Mouse (Mus musculus) induced T-regulatory cell, adult 2 months (primary cell): ENCODE results near the gene Brca2.
"Not testable (repeated sequence)": the region's sequence is repeated elsewhere in the genome, so short reads cannot be mapped to it uniquely, and the experiment has no call there.

ENCODE experiments used
- DNase-seq: peaks from one replicate; pipeline ENCODE4 v3.0.0-alpha.2; 2012; ENCODE audit warnings: low read depth

The Brca2 gene

DNA sequence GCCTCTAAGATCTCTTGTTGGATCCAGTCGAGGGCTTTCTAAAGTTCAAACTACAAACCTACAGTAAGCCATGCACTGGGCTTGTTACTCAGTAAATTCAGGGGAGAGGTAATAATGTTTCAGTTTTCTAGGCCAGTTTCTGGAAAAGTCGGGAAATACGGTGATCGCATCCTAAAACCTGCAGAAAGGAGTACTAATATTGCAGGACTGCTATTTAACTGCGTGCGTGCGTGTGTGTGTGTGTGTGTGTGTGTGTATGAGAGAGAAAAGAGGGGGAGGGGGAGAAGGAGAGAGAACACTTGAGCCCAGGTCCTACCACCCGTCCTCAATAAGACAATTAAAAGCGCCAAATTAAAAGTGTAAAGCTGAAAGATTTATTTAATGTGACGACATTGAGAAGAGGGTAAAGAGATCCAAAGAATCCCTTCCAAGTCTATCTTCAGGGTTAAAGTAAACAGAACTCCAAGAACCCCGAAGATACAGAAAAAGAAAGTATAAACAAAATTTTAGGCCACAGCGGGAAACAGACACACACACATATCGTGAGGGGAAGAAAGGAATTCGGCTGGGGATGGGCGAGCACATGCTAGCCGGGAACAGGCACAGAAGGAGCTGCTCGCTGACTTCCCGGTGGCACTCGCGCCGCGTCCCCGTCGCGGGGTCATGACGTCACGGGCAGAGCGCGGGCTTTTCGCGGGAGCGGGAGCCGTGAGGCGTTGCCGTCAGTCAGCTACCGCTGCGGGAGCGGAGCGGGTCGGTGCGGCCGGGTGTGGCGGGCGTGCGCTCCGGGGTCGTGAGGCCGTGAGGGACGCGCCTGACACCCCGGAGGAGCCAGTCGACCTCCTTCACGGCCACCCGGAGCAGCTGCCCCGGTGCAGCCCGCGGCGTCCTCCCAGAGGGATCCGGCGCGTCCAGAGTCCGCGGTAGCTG, at the start of gene Brca2:
TSS of gene Brca2 (plus strand) at position 694 of the 930 bp plus-strand sequence.
- peak; percentile 93 for DNase-seq

DNA sequence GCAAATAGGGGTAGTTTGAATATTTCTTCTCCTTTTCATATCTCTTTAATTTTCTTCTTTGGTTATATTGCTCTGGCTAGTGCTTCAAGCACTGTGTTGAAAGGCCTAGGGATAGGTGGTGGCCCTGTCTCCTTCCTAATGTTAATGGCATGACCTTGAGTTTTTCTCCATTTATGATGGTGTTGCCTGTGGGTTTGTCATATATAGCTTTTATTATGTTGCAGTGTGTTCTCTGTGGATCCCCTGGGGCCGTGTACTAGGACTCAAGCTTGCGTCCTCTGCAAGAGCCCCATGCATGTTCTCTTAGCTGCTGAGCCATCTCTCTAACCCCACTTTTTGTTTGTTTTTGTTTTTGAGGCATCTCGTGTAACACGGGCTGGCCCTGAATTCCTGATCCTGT, 45.1 kb upstream of the Brca2 start:
- no peak for DNase-seq

DNA sequence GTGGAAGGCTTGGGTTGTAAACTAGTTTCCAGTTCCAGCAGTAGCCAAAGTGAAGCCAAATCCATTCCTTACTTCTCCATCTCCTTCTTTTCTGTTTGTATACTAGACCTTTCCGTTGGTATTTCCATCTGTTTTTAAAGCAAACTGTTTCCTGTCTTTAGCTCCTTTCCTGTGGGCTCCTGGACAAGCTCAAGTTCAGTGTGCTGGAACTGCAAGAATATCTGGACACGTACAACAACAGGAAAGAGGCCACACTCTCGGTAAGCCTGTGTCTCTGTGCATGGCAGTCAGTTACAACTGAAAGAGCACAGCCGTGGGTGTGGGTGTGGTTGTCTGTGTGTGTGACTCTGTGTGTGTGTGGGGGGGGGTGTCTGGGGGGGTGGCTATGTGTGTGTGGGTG, 43.8 kb upstream of the Brca2 start:
- no peak for DNase-seq

DNA sequence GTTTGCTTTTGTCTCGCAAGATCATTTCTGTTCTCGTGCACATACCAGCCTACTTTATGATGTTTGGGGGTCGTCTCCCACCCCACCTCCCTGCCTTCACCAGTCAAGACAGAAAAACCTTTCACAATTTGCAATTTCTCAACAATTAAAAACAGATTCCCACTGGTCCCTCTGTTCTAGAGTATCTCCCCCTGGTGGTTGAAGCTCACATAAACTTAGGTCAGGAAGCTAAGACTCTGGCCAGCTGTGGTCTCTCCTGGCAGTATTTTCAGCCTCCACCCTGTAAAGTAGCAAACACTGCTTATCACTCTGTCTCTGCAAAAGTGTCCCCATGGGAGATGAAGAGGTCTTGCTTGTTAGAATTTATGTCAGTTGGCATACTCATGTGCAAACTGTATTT, 37.2 kb upstream of the Brca2 start:
- DNase-seq: peak; percentile 65

DNA sequence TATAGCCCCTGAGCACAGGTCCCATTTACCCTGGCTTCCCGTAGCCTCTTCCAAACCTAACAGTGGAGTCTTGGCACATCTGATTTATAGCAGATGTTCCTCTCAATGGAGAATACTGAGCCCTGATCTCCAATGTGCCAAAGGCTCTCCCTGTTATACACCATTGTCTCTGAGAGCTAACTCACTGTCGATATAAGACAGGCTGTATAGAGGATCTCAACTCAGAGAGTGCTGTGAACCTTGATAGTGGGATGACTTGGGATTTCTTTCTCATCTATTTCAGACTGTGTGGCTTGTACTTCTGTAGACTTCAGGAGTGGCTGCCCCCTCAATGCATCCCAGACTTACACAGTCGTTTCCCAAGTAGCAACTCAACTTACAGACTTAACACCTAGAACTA, 32.1 kb upstream of the Brca2 start:
- DNase-seq: no peak

DNA sequence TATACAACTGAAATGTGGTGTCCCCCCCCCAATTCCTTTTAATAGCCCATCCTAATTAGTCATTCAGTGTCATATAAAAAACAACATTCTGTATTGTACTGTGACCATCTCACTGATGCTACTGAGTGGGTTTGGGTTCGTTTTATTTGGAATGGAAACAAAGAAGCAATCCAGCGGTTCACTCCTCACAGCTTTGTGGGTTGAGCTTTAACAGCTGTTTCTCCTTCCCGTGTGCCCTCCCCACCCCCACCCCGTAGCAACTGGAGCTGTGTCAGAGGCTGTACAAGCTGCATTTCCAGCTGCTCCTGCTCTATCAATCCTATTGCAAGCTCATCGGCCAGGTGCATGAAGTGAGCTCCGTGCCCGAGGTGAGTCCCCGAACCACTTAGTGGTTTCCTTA, 31.6 kb upstream of the Brca2 start:
- no peak for DNase-seq

DNA sequence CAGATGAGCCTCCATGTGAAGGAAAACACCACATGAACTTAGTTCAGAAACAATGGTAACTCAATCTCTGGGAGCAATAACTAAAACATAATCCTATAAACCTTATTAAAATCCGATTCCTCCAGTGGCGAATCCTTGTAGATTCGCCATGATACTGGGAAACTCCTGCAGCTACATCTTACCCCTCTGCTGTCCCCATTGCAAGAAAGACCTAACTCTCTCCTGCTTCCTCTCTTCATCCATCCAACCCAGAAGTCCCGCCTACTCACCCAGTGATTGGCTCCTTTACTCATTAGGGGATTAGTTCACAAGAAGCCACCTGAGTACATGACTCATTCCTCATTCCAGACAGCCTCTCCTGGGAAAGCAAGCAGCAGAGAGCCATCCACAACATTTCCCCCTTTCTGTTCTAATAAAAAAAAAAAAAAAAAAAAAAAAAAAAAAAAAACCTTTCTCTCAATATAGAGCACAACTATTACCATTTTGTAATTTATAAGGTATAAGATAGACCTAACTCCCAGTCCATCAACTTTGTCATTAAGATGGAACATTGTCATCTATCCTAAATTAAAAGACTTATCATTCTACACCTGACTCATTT, 30.8 kb upstream of the Brca2 start:
- not testable (repeated sequence) for DNase-seq

DNA sequence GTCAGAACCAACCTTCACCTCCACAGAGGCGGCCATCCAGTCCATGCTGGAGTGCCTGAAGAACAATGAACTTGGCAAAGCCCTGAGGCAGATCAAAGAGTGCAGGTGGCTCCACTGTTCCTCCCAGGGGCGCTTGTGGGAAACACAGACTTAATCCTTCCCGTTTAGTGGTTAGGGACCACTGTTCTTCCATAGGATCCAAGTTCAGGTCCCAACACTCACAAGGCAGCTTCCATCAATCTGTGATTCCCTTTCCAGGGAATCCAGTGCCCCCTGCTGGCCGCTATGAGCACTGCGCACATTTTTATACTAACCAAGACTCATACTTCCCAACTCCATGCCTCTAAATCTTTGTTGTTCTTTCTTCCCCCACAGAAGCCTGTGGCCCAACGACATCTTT, 26.6 kb upstream of the Brca2 start:
- DNase-seq: peak; percentile 69

DNA sequence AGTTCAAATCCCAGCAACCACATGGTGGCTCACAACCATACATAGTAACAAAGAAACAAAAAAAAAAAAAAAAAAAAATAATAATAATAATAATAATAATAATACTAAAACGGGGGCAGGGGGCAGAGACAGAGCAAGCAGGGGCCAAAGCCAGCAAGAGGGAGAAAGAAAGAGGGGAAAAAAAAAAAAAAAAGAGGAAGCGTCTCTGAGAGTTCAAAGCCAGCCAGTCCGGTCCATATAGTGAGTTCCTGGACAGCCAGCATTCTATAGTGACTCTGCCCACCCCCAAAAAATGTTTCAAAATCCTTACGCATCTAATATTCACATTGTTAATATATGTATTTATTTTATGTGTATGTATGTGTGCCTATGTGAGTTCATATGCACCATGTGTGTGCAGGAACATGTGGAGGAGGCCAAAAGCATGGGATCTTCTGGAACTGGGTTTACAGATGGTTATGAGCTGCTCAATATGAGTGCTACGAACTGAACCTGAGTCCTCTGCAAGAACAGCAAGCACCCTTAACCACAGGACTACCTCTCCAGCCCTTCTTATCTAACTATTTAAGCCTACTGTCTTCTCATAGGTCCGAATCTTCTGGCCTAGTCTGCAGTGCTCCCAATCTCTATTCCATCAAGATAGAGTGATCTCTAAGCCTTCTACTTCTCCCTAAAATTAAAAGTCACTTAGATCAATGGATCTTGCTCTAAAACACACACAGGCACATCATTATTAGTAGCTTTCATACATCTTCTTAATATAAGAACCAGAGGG, 11.8 kb upstream of the Brca2 start:
- DNase-seq: no peak

DNA sequence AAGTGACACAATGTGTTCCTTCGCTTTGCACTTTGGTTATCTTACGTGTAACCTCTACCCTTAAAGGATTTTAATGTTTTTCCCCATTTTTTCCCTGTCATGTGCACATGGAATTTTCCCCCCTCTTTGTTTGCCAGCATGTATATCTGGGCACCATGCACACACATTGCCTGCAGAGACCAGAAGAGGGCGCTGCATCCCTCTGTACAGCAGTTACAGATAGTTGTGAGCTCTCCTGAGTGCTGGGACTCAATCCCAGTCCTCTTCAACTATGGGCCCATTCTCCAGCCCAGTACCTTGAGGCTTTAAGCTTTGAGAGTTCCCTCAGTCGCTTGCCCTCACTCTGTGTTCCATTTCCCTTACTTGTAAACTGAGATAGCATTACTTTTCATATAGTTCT, 9.2 kb upstream of the Brca2 start:
- DNase-seq: no peak

DNA sequence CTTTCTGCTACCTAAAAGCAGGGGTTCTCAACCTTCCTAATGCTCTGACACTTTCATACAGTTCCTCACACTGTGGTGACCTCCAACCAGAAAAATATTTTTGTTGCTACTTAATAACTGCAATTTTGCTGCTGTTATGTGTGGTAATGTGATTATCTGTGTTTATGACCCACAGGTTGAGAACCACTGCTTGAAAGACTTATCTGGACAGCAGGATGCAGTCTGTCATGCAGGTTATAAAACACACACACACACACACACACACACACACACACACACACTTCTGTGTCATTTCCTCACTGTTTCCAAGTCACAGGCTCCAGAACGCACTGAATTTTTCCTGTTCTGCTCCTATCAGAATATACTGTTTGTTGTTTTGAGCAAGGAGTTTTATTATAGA, 8.4 kb upstream of the Brca2 start:
- DNase-seq: no peak

DNA sequence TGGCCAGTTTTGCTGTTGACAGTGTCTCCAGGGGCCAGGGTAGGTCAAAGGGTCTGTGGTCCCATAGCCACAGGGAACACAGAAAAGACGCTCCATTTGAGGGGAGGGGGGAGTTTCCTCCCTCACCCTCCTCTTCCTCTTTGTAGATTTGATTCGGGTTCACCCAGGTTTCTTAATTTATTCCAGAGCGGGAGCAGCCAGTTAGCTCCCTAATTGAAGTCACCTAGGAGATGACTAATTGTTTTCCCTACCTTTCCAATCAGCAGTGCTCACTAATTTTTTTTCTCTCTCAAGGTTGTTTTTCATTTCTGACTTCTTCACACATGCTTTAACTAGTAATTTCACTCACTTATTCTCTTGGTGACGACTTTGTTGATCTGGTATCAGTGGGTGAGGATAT, 4.4 kb upstream of the Brca2 start, which contains the start of gene Zar1l:
TSS of gene Zar1l (minus strand) at position 101 of the 400 bp plus-strand sequence.
- no peak for DNase-seq

DNA sequence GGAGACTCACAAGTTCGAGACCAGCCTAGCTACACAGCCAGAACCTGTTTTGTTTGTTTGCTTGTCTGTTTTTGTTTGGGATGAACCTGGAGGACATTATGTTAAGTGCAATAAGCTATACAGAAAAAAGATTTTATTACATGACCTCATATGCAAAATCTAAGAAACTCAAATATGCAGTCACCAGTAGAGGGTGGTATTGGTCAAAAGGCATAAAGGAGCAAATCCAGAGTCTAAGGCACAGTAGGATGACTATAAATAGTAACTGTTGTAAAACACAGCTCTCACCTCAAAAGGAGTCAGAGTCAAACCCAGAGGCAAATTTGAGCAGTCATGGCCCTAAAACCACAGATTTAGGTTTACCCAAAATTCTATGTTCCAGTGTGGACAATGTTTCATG, 2.9 kb upstream of the Brca2 start:
- peak; percentile 79 for DNase-seq

DNA sequence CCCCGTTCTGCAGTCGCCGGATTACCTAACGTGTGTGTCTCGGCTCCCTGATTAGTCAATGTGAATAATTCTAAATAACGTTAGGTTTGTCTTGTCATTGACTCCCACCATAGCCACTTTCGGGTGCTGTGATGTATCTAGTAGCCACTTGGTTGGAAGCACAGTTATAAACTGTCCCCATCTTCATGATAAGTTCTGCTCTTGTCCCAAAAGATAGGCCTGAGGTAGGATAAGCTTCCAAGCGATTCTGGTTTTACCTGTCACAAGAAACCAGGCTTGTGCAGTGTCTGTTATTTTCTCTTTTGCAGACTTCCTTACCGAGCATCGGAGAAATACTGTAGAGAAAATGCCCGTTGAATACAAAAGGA, 421 bp downstream of the Brca2 start:
- DNase-seq: no peak

DNA sequence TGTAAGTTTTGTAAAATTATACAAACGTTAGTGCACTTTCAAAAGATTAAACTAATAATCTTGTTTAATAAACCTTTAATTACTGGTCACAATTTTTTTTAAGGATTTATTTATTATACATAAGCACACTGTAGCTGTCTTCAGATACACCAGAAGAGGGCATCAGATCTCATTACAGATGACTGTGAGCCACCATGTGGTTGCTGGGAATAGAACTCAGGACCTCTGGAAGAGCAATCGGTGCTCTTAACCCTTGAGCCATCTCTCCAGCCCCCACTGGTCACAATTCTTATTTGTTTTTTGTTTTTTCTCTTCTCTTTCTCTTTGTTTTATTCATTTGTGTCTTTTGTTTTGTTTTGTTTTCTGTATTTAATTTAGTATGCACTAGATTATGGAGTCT, 2.8 kb downstream of the Brca2 start:
- DNase-seq: no peak

DNA sequence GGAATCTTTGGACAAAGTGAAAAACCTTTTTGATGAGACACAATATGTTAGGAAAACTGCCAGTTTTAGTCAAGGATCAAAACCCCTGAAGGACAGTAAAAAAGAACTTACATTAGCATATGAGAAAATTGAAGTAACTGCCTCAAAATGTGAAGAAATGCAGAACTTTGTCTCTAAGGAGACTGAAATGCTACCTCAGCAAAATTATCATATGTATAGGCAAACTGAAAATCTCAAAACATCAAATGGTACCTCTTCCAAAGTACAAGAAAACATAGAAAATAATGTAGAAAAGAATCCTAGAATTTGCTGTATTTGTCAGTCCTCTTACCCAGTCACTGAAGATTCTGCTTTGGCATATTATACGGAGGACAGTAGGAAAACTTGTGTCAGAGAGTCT, 18.9 kb downstream of the Brca2 start:
- DNase-seq: no peak

DNA sequence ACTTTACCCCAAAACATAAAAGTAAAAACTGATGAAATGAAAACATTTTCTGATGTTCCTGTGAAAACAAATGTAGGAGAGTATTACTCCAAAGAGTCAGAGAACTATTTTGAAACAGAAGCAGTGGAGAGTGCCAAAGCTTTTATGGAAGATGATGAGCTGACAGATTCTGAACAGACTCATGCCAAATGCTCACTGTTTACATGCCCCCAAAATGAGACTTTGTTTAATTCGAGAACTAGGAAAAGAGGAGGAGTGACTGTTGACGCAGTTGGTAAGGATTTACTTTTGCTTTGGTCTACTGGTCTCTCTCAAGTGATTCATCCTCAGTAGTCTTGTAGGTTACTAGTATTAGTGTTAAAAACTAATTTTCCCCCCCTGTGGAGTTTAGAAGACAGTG, 20.8 kb downstream of the Brca2 start:
- DNase-seq: no peak

DNA sequence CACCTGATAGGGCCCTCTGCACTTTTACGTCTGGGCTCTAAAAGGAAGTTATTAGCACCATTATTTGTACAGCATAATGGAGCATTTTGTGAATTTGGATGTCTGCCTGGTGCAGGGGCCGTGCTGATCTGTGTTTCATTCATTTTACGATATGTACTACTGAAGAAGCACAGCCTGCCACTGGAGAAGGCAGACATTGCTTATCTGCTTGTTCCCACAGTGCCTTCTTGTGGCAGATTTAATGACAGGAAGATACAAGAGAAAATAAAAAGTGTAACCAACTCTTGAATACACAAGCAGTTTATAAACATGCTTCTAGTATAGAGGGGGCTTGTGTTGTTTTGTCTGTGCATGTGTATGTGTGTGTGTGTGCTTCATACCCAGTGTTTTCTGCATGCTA, 29.2 kb downstream of the Brca2 start:
- no peak for DNase-seq

DNA sequence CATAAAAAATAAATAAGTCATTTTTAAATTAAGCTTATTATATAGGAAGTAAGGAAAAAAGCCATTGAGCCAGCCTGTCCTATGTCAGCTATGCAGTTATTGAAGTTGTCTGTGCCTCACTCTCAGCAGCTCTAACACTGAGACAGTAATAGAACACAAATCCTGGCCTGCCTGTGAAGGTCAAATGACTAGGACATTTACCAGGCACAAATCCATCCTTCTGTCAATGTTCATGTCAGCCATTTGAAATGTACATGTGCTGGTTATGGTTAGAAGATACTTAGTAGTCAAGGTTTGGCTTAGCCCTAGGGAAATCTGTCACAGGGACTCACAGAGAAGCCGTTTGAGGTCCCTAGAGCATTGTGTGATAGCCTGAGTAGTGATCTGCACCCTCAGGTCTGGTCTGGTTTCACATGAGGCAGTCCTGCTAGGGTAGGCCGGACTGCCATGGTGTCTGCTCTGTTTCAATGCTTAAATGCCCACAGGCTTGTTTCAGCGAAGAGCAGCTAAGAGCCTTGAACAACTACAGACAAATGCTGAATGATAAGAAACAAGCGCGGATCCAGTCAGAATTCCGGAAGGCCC, 37.2 kb downstream of the Brca2 start:
- no peak for DNase-seq

DNA sequence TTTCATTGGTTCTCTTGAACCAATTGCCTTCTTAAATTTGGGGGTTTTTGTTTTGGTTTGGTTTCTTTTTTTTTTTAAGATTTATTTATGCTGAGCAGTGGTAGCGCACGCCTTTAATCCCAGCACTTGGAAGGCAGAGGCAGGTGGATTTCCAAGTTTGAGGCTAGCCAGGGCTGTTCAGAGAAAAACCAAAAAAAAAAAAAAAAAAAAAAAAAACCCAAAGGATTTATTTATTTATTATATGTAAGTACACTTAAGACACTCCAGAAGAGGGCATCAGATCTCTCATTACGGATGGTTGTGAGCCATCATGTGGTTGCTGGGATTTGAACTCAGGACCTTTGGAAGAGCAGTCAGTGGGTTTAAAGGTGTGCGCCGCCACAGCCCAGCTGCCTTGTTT, 38.4 kb downstream of the Brca2 start:
- no peak for DNase-seq

DNA sequence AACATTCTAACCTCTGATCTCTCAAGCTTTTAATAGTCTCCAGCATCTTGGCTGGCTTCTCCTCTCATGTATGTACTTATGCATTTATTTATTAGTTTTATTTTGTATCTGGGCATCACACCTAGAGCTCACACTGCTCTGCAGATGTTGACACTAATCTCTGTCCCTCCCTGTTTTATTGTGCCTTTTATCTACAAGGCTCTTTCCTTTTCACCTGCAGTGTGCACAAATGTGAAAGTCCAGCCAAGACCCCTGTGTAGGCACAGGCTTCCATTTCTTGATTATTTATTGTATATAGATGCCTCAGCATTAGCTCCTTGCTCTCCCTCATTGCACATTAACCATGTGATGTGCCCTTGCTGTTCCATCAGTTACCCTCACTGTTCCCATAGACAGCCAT, 38.9 kb downstream of the Brca2 start:
- DNase-seq: no peak

DNA sequence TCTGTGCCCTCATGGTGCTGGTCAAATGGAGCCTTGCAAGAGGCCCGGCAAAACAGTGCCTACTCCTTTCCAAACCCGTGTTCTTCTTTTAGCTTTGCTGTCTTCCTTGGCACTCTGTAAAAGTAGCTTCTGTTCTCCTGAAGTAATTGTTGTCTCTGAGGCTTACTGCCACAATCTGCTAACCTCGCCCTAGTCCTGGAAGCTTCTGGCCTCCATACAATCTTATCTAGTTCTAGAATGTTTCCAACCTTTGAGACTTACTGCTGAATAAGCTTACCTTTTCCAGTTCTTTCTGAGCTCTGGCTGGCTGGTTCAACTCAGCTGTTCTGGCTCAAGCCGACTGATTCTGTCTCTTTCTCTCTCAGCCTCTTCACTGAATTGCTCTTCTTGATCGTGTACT, 39.4 kb downstream of the Brca2 start:
- no peak for DNase-seq

DNA sequence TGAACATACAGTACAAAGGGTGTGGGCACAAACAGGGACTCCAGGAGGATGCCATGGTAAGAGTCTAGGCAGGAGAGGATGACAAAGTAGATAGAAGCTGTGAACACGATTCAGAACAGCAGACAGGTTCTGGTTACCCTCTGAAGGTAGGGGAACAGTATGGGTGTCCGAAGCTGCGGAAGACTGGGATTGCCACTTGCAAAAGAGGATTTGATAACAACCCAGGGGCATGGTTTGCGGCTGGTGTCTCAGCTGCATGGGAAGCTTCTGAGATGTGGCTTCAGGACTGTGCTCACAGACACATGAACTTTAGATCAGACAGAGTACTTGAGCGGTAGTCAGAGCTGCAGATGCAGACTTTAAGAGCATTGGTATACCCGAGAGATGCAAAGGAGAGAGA, 42.0 kb downstream of the Brca2 start:
- DNase-seq: no peak
